Mouse (Mus musculus) embryo, embryonic 10.5 days (tissue): Measurements from ENCODE around the gene Krtap15.
A peak's percentile ranks its signal among the peaks of the same experiment; 100 is the strongest.

ENCODE experiments used
- DNase-seq: peaks from one replicate; pipeline ENCODE4 v3.0.0-alpha.2; 2015; ENCODE audit warnings: low spot score

The Krtap15 gene

GRCm38 (mm10) chr16:88820066-88820465 lies at the start of gene Krtap15:
Gene Krtap15 (plus strand): TSS chr16:88820215.
- no peak for DNase-seq

- DNase-seq: no peak
These were observed 45.9 kb upstream of the Krtap15 start, which contains the start of gene 2310057N15Rik for GRCm38 (mm10) chr16:88774106-88774505. Gene 2310057N15Rik (minus strand): TSS chr16:88774206.

GRCm38 (mm10) chr16:88777596-88777995 lies 42.4 kb upstream of the Krtap15 start, which contains the start of gene Gm5965:
Gene Gm5965 (plus strand): TSS chr16:88777896.
- DNase-seq: no peak

- no peak for DNase-seq
These were observed 33.2 kb upstream of the Krtap15 start for GRCm38 (mm10) chr16:88786786-88787185.

GRCm38 (mm10) chr16:88811827-88812226 lies 8.2 kb upstream of the Krtap15 start, which contains the start of gene Gm20741:
Gene Gm20741 (minus strand): TSS chr16:88812220.
- no peak for DNase-seq

GRCm38 (mm10) chr16:88823736-88824135 lies 3.7 kb downstream of the Krtap15 start:
- peak; percentile 72 for DNase-seq

GRCm38 (mm10) chr16:88826095-88826652 lies 6.2 kb downstream of the Krtap15 start, which contains the start of gene Krtap14:
Gene Krtap14 (minus strand): TSS chr16:88826145.
- DNase-seq: peak; percentile 27

GRCm38 (mm10) chr16:88826978-88827377 lies 7.0 kb downstream of the Krtap15 start:
- DNase-seq: peak; percentile 56

GRCm38 (mm10) chr16:88847363-88847762 lies 27.3 kb downstream of the Krtap15 start:
- no peak for DNase-seq

- no peak for DNase-seq
These were observed 28.5 kb downstream of the Krtap15 start for GRCm38 (mm10) chr16:88848558-88848957.

GRCm38 (mm10) chr16:88851450-88851849 lies 31.4 kb downstream of the Krtap15 start:
- DNase-seq: peak; percentile 65

- no peak for DNase-seq
These were observed 44.9 kb downstream of the Krtap15 start for GRCm38 (mm10) chr16:88864887-88865407.

- no peak for DNase-seq
These were observed 49.3 kb downstream of the Krtap15 start, which contains the start of gene Krtap19-1 for GRCm38 (mm10) chr16:88869311-88869710. Gene Krtap19-1 (minus strand): TSS chr16:88869411.

GRCm38 (mm10) chr16:88874169-88874568 lies 54.2 kb downstream of the Krtap15 start, which contains the start of gene Krtap19-2:
Gene Krtap19-2 (minus strand): TSS chr16:88874269.
- no peak for DNase-seq

- no peak for DNase-seq
These were observed 57.9 kb downstream of the Krtap15 start, which contains the start of gene Krtap19-3 for GRCm38 (mm10) chr16:88877938-88878337. Gene Krtap19-3 (minus strand): TSS chr16:88878038.
